ENCODE assay signal across 30 mouse cellular contexts in the genomic region with DNA sequence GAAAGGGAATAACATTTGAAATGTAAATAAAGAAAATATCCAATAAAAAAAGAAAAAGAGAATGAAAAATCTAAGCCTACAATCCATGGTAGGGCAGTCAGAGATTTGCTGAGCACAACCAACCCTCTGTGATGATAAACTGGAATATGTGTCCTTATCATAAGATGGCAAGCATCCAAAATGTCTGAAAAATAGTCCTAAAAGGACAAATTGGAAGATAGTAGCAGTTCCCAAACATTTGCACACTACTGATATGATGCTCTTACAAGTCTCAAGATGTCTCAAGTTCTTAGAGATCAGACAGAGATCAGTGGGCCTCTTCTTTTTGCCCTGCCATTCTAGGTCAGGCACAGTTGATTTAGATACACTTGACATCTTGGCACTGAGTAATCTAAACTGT. TPM values are rescaled to one million over a fixed set of nuclear protein-coding genes. Genes with fewer than 3 reads are reported as not detected.
"Had no signal": no experiment of that assay in that cellular context is flagged by ENCODE, and none has a peak within 500 bp of the region (broad histone marks: within the 10 kb centered on the region; RNA-seq: fewer than 3 reads in every experiment).

No protein-coding gene starts in this region.

- H3K9ac ChIP-seq: limb, embryonic 12.5 days; limb, embryonic 13.5 days; limb, embryonic 15.5 days; liver, embryonic 12.5 days; liver, embryonic 13.5 days; liver, embryonic 14.5 days; liver, embryonic 15.5 days; liver, postnatal 0 days; lung, embryonic 14.5 days; lung, embryonic 15.5 days; midbrain, embryonic 12.5 days; midbrain, embryonic 13.5 days; midbrain, embryonic 15.5 days; neural tube, embryonic 12.5 days had no signal

- H3K4me3 ChIP-seq: limb, embryonic 10.5 days; limb, embryonic 12.5 days; limb, embryonic 13.5 days; limb, embryonic 15.5 days; liver, embryonic 12.5 days; liver, embryonic 13.5 days; liver, embryonic 15.5 days; lung, embryonic 15.5 days; megakaryocyte, embryonic 14.5 days; midbrain, embryonic 10.5 days; midbrain, embryonic 12.5 days; midbrain, embryonic 13.5 days; midbrain, embryonic 15.5 days; myocyte; neural tube, embryonic 12.5 days had no signal

- H3K36me3 ChIP-seq: limb, embryonic 10.5 days; limb, embryonic 12.5 days; limb, embryonic 13.5 days; limb, embryonic 15.5 days; liver, embryonic 12.5 days; liver, embryonic 13.5 days; liver, embryonic 15.5 days; lung, embryonic 15.5 days; midbrain, embryonic 10.5 days; midbrain, embryonic 12.5 days; midbrain, embryonic 13.5 days; midbrain, embryonic 15.5 days; neural tube, embryonic 12.5 days had no signal

- H3K27me3 ChIP-seq: limb, embryonic 12.5 days; limb, embryonic 13.5 days; limb, embryonic 15.5 days; liver, embryonic 13.5 days; liver, embryonic 15.5 days; lung, embryonic 15.5 days; megakaryocyte, embryonic 14.5 days; midbrain, embryonic 12.5 days; midbrain, embryonic 13.5 days; midbrain, embryonic 15.5 days; neural tube, embryonic 12.5 days had no signal

- H3K9me3 ChIP-seq: limb, embryonic 10.5 days; limb, embryonic 12.5 days; limb, embryonic 15.5 days; liver, embryonic 12.5 days; liver, embryonic 13.5 days; liver, embryonic 15.5 days; lung, embryonic 15.5 days; midbrain, embryonic 10.5 days; midbrain, embryonic 13.5 days; midbrain, embryonic 15.5 days; neural tube, embryonic 12.5 days had no signal

- DNase-seq: left cerebral cortex, postnatal 4 days; liver; liver, embryonic 13.5 days; liver, postnatal 0 days; lung, adult 18-20 months; lung, adult 2 months; lung, embryonic 14.5 days; lung, postnatal 10 days; lung, postnatal 14 days; lung, postnatal 36 days; lung, postnatal 4 days; midbrain, embryonic 14.5 days had no signal

- H3K4me1 ChIP-seq: limb, embryonic 10.5 days; limb, embryonic 12.5 days; limb, embryonic 13.5 days; limb, embryonic 15.5 days; midbrain, embryonic 10.5 days; midbrain, embryonic 12.5 days; midbrain, embryonic 13.5 days; midbrain, embryonic 15.5 days; neural tube, embryonic 12.5 days had no signal

- H3K27ac ChIP-seq: limb, embryonic 10.5 days; limb, embryonic 12.5 days; limb, embryonic 13.5 days; limb, embryonic 15.5 days; liver, embryonic 12.5 days; liver, embryonic 13.5 days; liver, embryonic 14.5 days; liver, embryonic 15.5 days; lung, embryonic 15.5 days; macrophage; midbrain, embryonic 10.5 days; midbrain, embryonic 12.5 days; midbrain, embryonic 13.5 days; midbrain, embryonic 15.5 days; neural tube, embryonic 12.5 days had no signal

RNA-seq across cellular contexts. Expression of a gene that starts 53.0 kb away (rescaled TPM):
- total RNA-seq: midbrain, postnatal 0 days had no signal
- polyA plus RNA-seq: liver, adult 2 months; lung, adult 2 months; macrophage; myocyte had no signal
